Mouse (Mus musculus) cerebellum, adult 2 months (tissue): ENCODE data around the gene Gsg1.

ENCODE experiments used
- CTCF ChIP-seq: fragments of 200-500 bp; IDR thresholded peaks from 2 replicates; pipeline ENCODE4 v1.5.1; 2011; ENCODE audit warnings: low read depth, mild to moderate bottlenecking, control low read depth, low read length, moderate library complexity, borderline replicate concordance; ENCODE audit not compliant: insufficient read depth
- POLR2A ChIP-seq: fragments of 200-500 bp; IDR thresholded peaks from 2 replicates; pipeline ENCODE4 v1.6.1; 2011; ENCODE audit warnings: low read length, control low read depth, borderline replicate concordance; ENCODE audit not compliant: insufficient read depth

DNA sequence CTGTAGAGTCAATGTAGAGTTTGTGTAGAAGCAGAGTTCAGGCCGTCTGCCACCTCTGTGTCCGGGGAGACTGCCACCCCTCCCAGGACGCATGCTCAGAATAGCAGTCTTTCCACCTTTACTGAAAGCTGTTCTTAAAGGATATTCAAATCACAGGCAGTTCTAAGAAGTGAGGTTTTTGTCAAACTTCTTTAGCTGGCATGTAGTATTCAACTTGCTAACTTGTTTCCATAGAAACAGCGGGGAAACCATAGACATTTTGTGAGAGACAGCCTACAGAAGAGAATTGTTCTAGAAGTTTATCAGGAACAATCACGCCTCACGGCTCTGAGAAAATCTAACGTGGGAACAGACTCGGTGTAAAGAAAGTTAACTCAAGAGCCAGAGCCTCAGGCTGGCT, 47.2 kb downstream of the Gsg1 start:
- TF ChIP-seq POLR2A (no peak), CTCF (no peak)
